Mouse (Mus musculus) c-Kit-positive CD71-positive TER-119-negative erythroid progenitor cells, embryonic 14.5 days (primary cell): ENCODE results near the gene Gpsm3.
"Not testable (repeated sequence)": the region's sequence is repeated elsewhere in the genome, so short reads cannot be mapped to it uniquely, and the experiment has no call there.

Experiments
- DNase-seq: peaks from one replicate; pipeline ENCODE4 v3.0.0-alpha.2; 2013; ENCODE audit warnings: low read depth

The Gpsm3 gene

GRCm38 (mm10) chr17:34589681-34590101 is at the start of gene Gpsm3:
Gene Gpsm3, plus strand, starts transcription at chr17:34589806.
- no peak for DNase-seq

DNA sequence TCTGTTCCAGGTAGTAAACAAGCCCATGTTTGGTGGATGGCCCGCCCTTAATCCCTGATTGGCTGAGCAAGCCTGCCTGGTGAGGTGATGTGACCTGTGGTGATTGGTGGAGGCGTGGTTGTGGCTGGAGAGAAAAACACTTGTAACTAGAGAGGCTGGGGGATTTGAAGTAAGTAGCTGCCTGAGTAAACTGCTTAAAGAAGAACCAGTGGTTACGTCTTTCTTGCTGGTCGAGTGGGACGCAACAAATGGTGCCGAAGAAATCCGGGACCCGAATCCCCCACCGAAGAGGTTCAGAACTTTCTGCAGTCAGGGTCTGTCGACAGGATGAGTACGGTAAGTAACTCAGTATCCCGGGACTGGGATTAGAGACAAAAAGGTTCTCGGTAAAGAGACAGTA is 46.0 kb upstream of the Gpsm3 start:
- DNase-seq, result not testable (repeated sequence)

DNA sequence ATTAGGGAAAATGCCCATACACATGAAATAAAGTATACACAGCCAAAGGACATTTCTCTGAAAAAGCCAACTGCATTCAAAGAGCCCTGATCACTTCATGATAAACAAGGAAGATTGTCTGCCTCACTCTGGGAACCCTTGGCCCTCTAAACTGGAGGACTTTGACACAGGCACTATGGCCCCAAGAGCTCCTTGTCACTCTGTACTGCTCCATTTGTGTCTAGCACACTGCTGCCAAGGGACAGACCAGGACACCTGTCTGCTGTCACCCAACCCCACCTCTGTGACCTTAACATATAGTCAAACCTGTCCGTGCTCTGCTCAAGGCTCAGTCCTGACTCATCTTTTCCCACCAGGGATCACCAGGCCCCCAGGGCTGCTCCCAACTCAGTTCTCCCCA is 42.8 kb upstream of the Gpsm3 start:
- no peak for DNase-seq

- no peak for DNase-seq
Observed at GRCm38 (mm10) chr17:34547601-34548000, 42.0 kb upstream of the Gpsm3 start.

DNA sequence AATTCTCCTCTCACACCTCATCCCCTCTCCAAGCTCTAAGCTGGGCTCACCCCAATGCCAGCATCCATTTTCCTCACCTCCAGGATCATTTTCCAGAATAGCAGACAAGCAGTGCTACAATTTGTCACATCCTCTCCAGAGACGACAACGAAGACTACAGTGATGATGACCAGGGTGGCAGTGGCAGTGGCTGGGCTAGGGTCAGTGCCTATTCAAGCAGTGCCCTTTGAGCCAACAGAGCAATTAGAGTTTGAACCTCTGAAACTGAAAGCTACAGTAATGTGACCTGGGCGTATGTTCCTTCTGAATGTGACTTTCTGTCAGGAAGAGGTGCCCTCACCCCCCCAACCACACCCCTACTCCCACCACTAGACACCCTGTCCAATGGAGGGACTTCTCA is 40.5 kb upstream of the Gpsm3 start:
- no peak for DNase-seq

- DNase-seq, result no peak
Observed at GRCm38 (mm10) chr17:34549843-34550242, 39.8 kb upstream of the Gpsm3 start.

DNA sequence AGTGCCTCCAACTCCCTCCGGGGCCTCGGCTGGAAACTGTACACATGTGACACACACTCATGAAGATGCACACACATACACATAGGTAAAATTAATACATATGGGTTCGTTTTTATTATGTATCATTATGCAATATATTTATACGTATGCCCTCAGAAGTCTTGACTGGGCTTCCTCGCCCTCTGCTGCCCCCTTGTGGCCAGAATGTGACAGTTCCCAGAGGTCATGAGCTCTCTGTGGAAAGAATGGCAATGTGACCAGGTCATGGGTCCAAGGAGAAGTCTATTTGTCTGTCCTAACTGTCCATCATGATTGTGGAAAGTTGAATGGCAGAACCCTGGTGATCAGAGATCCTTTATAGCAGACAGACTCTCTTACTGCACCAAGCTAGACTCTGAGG is 34.1 kb upstream of the Gpsm3 start:
- DNase-seq, result peak; percentile 57

- no peak for DNase-seq
Observed at GRCm38 (mm10) chr17:34556406-34556805, 33.2 kb upstream of the Gpsm3 start.

- no peak for DNase-seq
Observed at GRCm38 (mm10) chr17:34557411-34557810, 32.2 kb upstream of the Gpsm3 start.

DNA sequence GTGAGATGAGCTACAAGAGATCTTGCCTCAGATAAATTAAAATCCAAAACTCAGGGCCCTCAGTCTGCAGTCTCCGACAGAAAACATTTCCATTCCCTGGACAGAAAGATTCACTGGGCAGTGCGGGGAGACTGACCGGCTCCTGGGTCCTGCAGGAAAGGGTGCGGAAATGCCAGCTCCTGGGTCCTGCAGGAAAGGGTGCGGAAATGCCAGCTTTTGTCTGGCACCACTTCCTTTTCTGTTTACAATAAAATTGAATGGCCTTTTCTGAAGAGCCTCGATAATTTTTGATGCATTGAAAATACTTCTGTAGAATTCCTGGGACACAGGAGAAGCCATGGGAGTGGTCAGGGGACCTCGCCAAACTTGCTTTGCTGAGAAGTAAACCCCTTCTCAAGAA is 30.5 kb upstream of the Gpsm3 start:
- DNase-seq, result no peak

DNA sequence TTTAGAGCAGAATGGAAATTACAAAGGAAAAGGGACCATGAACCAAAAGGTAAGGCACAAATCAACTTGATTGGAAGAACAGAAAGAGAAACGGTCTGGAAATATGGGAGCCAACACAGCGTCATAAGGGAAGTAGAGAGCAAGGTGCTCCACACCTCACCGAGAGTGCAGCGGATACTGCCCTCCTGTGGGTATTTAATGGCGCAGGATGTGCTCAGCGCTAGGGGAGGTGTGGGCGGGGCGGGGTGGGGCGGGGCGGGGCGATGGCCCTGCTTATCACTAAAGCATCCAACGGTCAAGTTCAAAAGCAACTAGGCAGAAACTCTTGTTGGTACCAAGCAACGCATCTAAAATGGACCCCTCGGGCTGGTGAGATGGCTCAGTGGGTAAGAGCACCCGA is 29.7 kb upstream of the Gpsm3 start:
- peak; percentile 27 for DNase-seq

DNA sequence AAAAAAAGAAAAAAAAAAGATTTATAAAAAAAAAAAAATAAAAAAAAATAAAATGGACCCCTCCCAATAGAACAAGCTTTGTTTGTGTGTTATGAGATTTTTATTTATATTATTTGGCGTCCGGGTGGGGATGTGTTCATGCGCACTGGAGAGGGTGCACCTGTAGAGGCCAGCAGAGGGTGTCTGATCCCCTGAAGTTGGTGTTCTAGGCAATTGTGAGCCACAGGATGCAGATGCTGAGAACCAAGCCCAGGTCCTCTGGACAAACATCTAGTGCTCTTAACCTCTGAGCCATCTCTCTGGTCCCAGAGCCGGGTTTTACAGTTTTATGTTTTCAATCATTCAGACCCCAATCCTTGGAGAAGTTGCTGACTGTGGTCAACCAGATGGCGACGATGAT is 29.2 kb upstream of the Gpsm3 start:
- DNase-seq, result no peak

GRCm38 (mm10) chr17:34561200-34561599 is 28.4 kb upstream of the Gpsm3 start:
- no peak for DNase-seq

- no peak for DNase-seq
Observed at GRCm38 (mm10) chr17:34562595-34562994, 27.0 kb upstream of the Gpsm3 start.

GRCm38 (mm10) chr17:34563354-34563753 is 26.3 kb upstream of the Gpsm3 start:
- no peak for DNase-seq

DNA sequence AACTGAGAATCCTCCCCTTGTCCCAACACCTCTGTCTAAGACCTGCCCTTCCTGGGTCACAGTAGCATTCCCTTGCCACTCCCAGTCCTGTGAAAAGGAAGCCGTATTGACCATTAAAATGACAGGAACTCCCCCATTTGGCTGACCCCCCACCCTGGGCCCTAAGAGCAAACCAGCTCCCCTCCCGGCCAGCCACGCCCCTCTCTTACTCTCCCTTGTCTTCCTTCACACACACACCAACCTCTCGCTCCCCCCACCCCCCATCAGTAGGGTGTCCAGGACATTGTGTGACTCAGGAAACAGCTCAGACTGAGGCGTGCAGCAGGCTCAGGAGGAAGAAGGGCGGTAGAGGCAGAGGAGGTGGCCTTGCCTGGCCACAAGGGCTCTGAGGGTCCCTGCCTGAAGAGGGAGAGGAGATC is 25.6 kb upstream of the Gpsm3 start, which contains the start of gene Notch4:
TSS of gene Notch4 (plus strand) at position 266 of the 419 bp plus-strand sequence.
- DNase-seq, result no peak

GRCm38 (mm10) chr17:34564796-34565195 is 24.8 kb upstream of the Gpsm3 start:
- DNase-seq, result no peak

- DNase-seq, result no peak
Observed at GRCm38 (mm10) chr17:34567311-34567710, 22.3 kb upstream of the Gpsm3 start.

GRCm38 (mm10) chr17:34568421-34568820 is 21.2 kb upstream of the Gpsm3 start:
- DNase-seq, result no peak

- no peak for DNase-seq
Observed at GRCm38 (mm10) chr17:34569919-34570318, 19.7 kb upstream of the Gpsm3 start.

DNA sequence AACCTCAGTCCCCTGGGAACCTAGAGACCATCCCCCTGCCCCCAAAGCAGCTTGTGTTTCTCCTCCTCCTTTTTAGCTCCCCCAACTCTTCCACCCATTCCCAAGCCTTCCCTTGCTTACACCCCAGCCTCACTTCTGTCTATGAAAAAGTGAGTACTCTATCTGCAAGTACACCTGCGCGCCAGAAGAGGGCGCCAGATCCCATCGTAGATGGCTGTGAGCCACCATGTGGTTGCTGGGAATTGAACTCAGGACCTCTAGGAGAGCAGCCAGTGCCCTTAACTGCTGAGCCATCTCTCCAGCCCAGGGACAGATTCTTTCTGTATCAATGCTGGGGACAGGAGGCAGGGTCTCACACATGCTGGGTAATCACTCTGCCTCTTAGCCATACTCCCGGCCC is 17.7 kb upstream of the Gpsm3 start:
- no peak for DNase-seq

DNA sequence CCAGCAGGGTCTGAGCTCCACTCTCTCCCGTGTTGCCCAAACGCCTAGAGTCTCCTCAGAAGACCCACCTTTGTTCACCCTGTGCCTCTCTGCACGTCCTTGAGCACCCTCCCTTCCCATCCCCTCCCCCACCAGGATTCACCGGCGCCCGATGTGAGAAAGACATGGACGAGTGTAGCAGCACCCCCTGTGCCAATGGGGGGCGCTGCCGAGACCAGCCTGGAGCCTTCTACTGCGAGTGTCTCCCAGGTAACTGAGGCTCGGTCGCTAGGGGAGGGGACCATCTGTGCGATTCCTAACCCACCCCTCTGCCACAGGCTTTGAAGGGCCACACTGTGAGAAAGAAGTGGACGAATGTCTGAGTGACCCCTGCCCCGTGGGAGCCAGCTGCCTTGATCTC is 17.2 kb upstream of the Gpsm3 start:
- no peak for DNase-seq

DNA sequence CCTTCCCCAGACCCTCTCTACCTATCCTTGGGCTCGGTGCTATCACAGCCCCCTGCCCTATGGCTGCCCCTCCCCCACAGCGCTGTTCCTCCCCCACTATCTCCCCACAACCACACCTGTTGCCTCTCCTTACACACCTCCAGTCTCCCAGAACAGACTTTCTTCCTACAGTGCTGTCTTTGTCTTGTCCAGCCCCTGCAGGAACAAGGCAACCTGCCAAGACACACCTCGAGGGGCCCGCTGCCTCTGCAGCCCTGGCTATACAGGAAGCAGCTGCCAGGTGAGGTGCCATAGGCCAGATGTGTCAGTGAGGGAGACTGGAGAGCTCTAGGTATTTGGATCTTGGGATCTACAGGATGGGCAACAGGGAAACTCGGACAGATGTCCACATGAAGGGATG is 13.0 kb upstream of the Gpsm3 start:
- no peak for DNase-seq

GRCm38 (mm10) chr17:34578070-34578469 is 11.5 kb upstream of the Gpsm3 start:
- DNase-seq, result no peak

GRCm38 (mm10) chr17:34582528-34582927 is 7.1 kb upstream of the Gpsm3 start:
- no peak for DNase-seq
